Mouse (Mus musculus) heart, embryonic 11.5 days (tissue): Measurements from ENCODE around the gene Zfp444. TPM values are rescaled to one million over a fixed set of nuclear protein-coding genes. Genes with fewer than 3 reads are reported as not detected.
"Not testable (repeated sequence)": the region's sequence is repeated elsewhere in the genome, so short reads cannot be mapped to it uniquely, and the experiment has no call there.

Experiments
- ATAC-seq: fragments of 200-750 bp; cut with Nextera tagmentation; replicated peaks from 2 replicates; pipeline ENCODE4 v1.8.0; 2017; ENCODE audit warnings: moderate library complexity; ENCODE audit not compliant: insufficient number of reproducible peaks, low FRiP score, low TSS enrichment
- H3K27ac ChIP-seq: fragments of 300-500 bp; sonication (generic); 2 replicates; pipeline ENCODE4 v1.5.1; 2014; ENCODE audit warnings: mild to moderate bottlenecking, low read depth, low read length
- H3K27me3 ChIP-seq: fragments of 300-500 bp; sonication (generic); 2 replicates; pipeline ENCODE4 v1.6.1; 2014; ENCODE audit warnings: mild to moderate bottlenecking, low read length, mixed read lengths; ENCODE audit not compliant: control insufficient read depth, insufficient read depth
- H3K36me3 ChIP-seq: fragments of 300-500 bp; sonication (generic); 2 replicates; pipeline ENCODE4 v1.6.1; 2014; ENCODE audit warnings: mild to moderate bottlenecking, low read length, moderate library complexity, mixed read lengths; ENCODE audit not compliant: control insufficient read depth, insufficient read depth
- H3K4me1 ChIP-seq: fragments of 300-500 bp; sonication (generic); 2 replicates; pipeline ENCODE4 v1.6.1; 2014; ENCODE audit warnings: low read length; ENCODE audit not compliant: control insufficient read depth, insufficient read depth
- H3K4me2 ChIP-seq: fragments of 300-500 bp; sonication (generic); 2 replicates; pipeline ENCODE4 v1.6.1; 2014; ENCODE audit warnings: mild to moderate bottlenecking, moderate library complexity
- H3K4me3 ChIP-seq: fragments of 300-500 bp; sonication (generic); 2 replicates; pipeline ENCODE4 v1.5.1; 2014; ENCODE audit warnings: low read depth, low read length
- H3K9ac ChIP-seq: fragments of 300-500 bp; sonication (generic); 2 replicates; pipeline ENCODE4 v1.6.1; 2014; ENCODE audit warnings: mild to moderate bottlenecking, low read depth, low read length, moderate library complexity
- H3K9me3 ChIP-seq: fragments of 300-500 bp; sonication (generic); replicated peaks from 2 replicates; pipeline ENCODE4 v1.6.1; 2016; ENCODE audit warnings: low read length; ENCODE audit not compliant: control insufficient read depth
- WGBS: fragments of 180-500 bp; shearing (Covaris S2); extraction: QIAGEN DNeasy Blood & Tissue Kit; methylation state at CpG from one replicate; pipeline ENCODE4 v1.1.7; 2014; ENCODE audit not compliant: insufficient replicate concordance; 5-methylcytosine and 5-hydroxymethylcytosine counted together
- polyA plus RNA-seq: library from polyadenylated mRNA; unstranded; fragments of >200 nt; fragmentation: Nextera tagmentation; extraction: Ambion mirVana; gene quantifications from 2 replicates; pipeline ENCODE4 v1.2.1, GENCODE M21; 2014

The Zfp444 gene
- polyA plus RNA-seq, 1 experiment from 2014 or later, result 31.4 TPM

DNA sequence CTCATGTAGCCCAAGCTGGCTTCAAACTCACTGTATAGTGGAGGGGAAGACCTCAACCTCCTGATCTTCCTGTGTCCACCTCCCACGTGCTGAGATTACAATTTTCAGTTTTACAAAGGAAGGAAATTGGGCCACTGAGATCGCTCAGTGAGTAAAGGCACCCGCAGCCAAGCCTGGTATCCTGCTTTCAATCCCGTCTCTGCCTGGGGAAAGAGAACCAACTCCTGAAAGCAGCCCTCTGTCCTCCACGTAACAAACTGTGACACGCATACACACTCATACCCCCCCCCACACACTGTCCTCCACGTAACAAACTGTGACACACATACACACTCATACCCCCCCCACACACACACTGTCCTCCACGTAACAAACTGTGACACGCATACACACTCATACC, 1.6 kb upstream of the Zfp444 start:
- peaks cover 7% of the 10 kb centered on the region; the same call in 1 of the 2 replicates for H3K4me1 ChIP-seq
- no peak overlapping the region for H3K27ac ChIP-seq
- H3K9me3 ChIP-seq, result no peaks in the 10 kb centered on the region
- H3K9ac ChIP-seq, result no peak overlapping the region
- no peak overlapping the region for H3K4me3 ChIP-seq
- 82% methylated on average over 9 of the region's 9 CpGs for WGBS
- no peaks in the 10 kb centered on the region; the same call in 1 of the 2 replicates for H3K27me3 ChIP-seq
- no peaks in the 10 kb centered on the region for H3K36me3 ChIP-seq
- ATAC-seq, result no peak
- no peak overlapping the region for H3K4me2 ChIP-seq

DNA sequence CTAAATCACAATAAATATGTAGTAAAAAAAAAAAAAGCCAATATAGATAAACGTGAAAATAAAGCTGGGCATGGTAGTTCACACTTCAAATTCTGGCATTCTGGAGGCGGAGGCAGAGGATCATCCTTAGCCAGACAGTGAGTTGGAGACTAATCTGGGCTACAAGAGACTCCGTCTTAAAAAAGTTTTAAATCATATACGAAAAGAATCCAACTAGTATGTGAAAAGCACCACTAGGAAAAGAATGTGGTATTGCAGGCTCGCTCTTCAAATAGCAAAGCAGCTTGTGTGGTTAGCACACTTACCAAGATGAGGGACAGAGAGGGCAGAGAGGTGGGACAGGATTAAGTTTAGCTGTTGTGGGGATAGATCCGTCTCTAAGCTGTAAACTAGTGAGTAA, 1.2 kb upstream of the Zfp444 start:
- Histone ChIP-seq H3K27ac (0 out of 2 replicates have a peak overlapping the region, but pooled peaks have one; percentile 78), H3K36me3 (no peaks in the 10 kb centered on the region), H3K9ac (peak overlapping the region; percentile 72; the same call in 1 of the 2 replicates), H3K9me3 (no peaks in the 10 kb centered on the region), H3K27me3 (no peaks in the 10 kb centered on the region; the same call in 1 of the 2 replicates), H3K4me3 (peak overlapping the region; percentile 75), H3K4me1 (peaks cover 7% of the 10 kb centered on the region; the same call in 1 of the 2 replicates), H3K4me2 (peak overlapping the region; percentile 93)
- ATAC-seq, result no peak
- WGBS, result 53% methylated on average over 6 of the region's 6 CpGs

DNA sequence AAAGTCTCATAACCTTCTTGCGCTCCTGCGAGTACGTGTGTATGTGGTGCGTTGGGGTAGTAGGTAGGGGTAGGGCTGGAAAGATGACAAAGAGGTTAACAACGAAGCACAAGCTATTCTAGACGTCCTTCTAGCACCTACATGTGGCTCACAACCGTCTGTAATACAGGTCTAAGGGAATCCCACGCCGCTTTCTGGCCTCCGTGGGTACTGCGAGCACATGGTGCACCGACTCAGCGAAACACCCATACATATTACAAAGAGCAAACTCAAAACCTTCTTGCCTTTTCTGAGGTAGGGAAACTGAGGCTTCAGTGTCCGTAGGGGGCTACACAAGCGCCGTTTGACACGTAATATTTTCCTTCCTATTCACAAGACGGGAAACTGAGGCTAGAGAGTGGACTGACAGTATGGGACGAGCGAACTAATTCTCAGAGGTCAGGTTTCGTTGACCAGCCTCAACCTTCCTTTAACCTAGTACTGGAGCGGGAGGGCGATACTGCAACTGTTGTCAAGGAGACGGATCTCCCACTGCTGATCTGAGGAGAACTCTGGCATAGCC, 501 bp upstream of the Zfp444 start:
- peak overlapping the region; percentile 72 for H3K9ac ChIP-seq
- peak overlapping the region; percentile 78 for H3K27ac ChIP-seq
- H3K9me3 ChIP-seq, result no peaks in the 10 kb centered on the region
- H3K36me3 ChIP-seq, result no peaks in the 10 kb centered on the region
- ATAC-seq, result peak; percentile 55; the same call in 1 of the 2 replicates
- H3K4me1 ChIP-seq, result peaks cover 7% of the 10 kb centered on the region; the same call in 1 of the 2 replicates
- WGBS, result 1% methylated on average over 24 of the region's 24 CpGs
- H3K4me2 ChIP-seq, result peak overlapping the region; percentile 93
- H3K27me3 ChIP-seq, result no peaks in the 10 kb centered on the region; the same call in 1 of the 2 replicates
- peak overlapping the region; percentile 75 for H3K4me3 ChIP-seq

DNA sequence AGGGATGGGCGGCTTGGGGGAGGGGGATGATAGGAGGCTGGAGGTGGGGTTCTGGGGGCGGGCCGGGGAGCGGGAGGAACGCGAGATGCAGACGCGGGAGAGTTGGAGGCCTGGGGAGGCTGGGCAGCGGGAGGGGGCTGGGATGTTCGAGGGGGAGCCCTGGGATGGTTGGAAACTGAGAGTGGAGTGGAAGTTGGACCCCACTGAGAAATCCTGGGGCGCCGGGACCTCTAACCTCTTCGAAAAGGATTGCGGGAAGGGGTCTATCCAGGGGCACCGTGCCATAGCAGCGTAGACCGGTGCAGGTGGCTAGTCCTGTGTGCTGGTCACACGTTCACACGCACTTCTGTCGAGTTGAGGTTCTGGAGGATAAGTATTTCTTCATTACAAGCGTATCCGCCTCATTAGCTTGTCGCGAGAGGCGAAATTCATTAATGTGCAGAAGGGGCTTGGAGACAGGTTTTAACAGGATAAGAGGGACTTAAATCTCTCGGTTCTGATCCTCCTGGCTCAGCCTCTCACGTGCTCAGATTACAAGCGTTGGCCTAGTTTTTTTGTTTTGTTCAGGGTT, 733 bp downstream of the Zfp444 start:
- Histone ChIP-seq H3K9ac (peak overlapping the region; percentile 86), H3K27ac (0 out of 2 replicates have a peak overlapping the region, but pooled peaks have one; percentile 78), H3K27me3 (no peaks in the 10 kb centered on the region; the same call in 1 of the 2 replicates), H3K4me1 (peaks cover 7% of the 10 kb centered on the region; the same call in 1 of the 2 replicates), H3K36me3 (no peaks in the 10 kb centered on the region), H3K4me3 (peak overlapping the region; percentile 75), H3K9me3 (no peaks in the 10 kb centered on the region), H3K4me2 (peak overlapping the region; percentile 93)
- WGBS, result 2% methylated on average over 28 of the region's 28 CpGs
- peak; percentile 28 for ATAC-seq

DNA sequence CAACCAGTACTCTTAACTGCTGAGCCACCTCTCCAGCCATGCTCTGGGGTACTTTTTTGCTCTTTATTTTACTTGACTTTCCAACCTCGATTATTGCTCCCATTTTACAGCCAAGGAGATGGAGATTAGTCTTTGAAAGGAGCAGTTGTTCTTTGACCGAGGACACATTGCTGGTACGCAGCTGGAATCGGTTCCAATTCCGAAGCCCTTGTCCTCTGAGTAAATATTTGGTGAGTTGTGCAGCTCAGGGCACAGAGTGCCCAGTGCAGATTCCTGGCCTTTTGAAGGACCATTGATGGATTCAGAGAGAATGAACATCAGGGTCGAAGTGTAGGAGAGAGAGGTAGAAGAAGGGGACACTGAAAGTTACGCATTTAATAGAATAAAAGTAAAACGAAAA, 1.8 kb downstream of the Zfp444 start:
- Histone ChIP-seq H3K9ac (no peak overlapping the region), H3K36me3 (no peaks in the 10 kb centered on the region), H3K27ac (no peak overlapping the region), H3K4me3 (no peak overlapping the region), H3K9me3 (no peaks in the 10 kb centered on the region), H3K4me2 (no peak overlapping the region), H3K27me3 (no peaks in the 10 kb centered on the region), H3K4me1 (peaks cover 7% of the 10 kb centered on the region; the same call in 1 of the 2 replicates)
- ATAC-seq, result no peak
- 83% methylated on average over 8 of the region's 8 CpGs for whole genome bisulfite sequencing

DNA sequence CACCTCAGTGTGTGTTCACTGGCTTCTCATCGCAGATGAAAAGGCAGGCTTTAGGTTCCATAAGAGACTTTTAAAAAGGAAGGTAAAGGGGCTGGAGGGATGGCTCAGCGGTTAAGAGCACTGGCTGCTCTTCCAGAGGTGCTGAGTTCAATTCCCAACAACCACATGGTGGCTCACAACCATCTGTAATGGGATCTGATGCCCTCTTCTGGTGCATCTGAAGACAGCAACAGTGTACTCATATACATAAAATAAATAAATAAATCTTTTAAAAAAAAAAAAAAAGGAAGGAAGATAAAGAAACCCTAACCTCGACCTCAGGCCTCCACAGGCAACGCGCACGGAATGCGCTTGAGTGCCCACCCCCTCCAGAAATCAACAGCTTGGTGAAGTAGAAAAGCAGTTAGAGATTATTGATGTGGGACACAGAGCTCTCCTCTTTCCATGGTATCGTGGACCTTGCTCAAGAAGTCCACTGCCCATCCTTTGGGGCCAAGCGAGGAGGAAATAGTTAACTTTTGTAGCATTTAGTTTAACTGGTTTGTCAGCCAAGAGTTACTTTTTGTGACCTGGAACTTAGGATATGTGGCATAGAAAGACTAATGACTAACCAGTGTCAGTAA, 2.5 kb downstream of the Zfp444 start:
- H3K36me3 ChIP-seq, H3K4me3 ChIP-seq, H3K4me2 ChIP-seq, H3K27me3 ChIP-seq, H3K9ac ChIP-seq, H3K27ac ChIP-seq, H3K4me1 ChIP-seq, H3K9me3 ChIP-seq, ATAC-seq: not testable (repeated sequence)
- 72% methylated on average over 9 of the region's 9 CpGs for WGBS

DNA sequence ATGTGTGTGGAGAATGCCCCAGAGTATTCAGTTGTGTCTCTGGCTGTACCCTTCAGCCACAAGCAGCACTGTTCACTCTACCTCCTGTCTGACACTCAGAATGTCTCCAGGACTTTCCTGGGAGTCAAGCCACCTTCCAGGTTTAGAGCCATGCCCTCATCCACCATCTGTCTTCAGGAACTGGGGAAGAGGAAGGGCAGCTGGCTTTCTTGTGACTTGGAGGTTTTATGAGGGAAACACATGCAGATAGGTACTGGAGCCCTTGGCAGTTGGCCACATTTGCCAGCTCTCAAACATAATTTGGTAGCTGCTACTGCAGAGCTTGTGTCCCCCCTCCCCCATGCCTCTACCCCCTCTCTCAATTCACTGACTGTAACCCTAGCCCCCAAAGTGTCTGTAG, 7.0 kb downstream of the Zfp444 start:
- 0 out of 2 replicates have a peak, but pooled peaks cover 3% of the 10 kb centered on the region for H3K36me3 ChIP-seq
- no peak overlapping the region for H3K4me3 ChIP-seq
- no peak overlapping the region for H3K27ac ChIP-seq
- 0 out of 2 replicates have a peak, but pooled peaks cover 3% of the 10 kb centered on the region for H3K4me1 ChIP-seq
- no peaks in the 10 kb centered on the region for H3K9me3 ChIP-seq
- no peaks in the 10 kb centered on the region for H3K27me3 ChIP-seq
- no peak for ATAC-seq
- H3K4me2 ChIP-seq, result no peak overlapping the region
- no peak overlapping the region for H3K9ac ChIP-seq

DNA sequence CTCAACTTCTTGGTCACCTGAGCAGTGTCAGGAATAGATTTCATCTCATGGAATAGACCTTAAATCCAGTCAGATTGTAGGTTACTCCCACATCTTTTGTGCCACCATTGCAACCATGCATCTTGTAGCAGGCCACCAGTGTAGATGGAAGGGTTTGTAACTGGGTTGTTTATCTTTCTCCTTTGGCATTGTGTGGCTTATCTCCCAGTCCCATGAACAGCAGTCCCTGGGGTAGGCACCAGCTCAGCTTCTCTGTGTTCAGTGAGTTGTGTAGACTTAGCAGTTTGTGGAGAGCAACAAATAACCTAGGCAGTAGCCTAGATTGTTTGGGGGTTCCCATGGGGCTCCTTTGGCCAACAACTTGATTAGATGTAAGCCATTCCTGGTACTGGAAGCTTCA, 10.9 kb downstream of the Zfp444 start:
- Histone ChIP-seq H3K4me1 (no peaks in the 10 kb centered on the region), H3K27me3 (no peaks in the 10 kb centered on the region), H3K4me3 (no peak overlapping the region), H3K4me2 (no peak overlapping the region), H3K9ac (no peak overlapping the region), H3K9me3 (no peaks in the 10 kb centered on the region), H3K27ac (no peak overlapping the region), H3K36me3 (peaks cover 7% of the 10 kb centered on the region)
- no peak for ATAC-seq
